Mouse (Mus musculus) hindbrain, embryonic 16.5 days (tissue): ENCODE results near the gene Mthfr. TPM values are rescaled to one million over a fixed set of nuclear protein-coding genes. Genes with fewer than 3 reads are reported as not detected.

Experiments used
- ATAC-seq: fragments of 200-750 bp; cut with Nextera tagmentation; 2 replicates; pipeline ENCODE4 v1.8.0; 2017; ENCODE audit warnings: moderate TSS enrichment, moderate library complexity
- H3K27ac ChIP-seq: fragments of 300-500 bp; sonication (generic); 2 replicates; pipeline ENCODE4 v1.5.1; 2014; ENCODE audit warnings: low read depth, mild to moderate bottlenecking, control low read depth, low read length, moderate library complexity
- H3K27me3 ChIP-seq: fragments of 300-500 bp; sonication (generic); replicated peaks from 2 replicates; pipeline ENCODE4 v1.6.1; 2014; ENCODE audit warnings: low read length; ENCODE audit not compliant: control insufficient read depth, insufficient read depth
- H3K36me3 ChIP-seq: fragments of 300-500 bp; sonication (generic); 2 replicates; pipeline ENCODE4 v1.6.1; 2014; ENCODE audit warnings: mild to moderate bottlenecking, low read length, moderate library complexity, mixed read lengths; ENCODE audit not compliant: control insufficient read depth, insufficient read depth
- H3K4me1 ChIP-seq: fragments of 300-500 bp; sonication (generic); 2 replicates; pipeline ENCODE4 v1.6.1; 2014; ENCODE audit warnings: low read depth, low read length; ENCODE audit not compliant: control insufficient read depth, insufficient read depth
- H3K4me2 ChIP-seq: fragments of 300-500 bp; sonication (generic); 2 replicates; pipeline ENCODE4 v1.6.1; 2014; ENCODE audit warnings: mild to moderate bottlenecking, low read length, control low read depth, moderate library complexity
- H3K4me3 ChIP-seq: fragments of 300-500 bp; sonication (generic); 2 replicates; pipeline ENCODE4 v1.5.1; 2014; ENCODE audit warnings: mild to moderate bottlenecking, low read length, control low read depth, moderate library complexity
- H3K9ac ChIP-seq: fragments of 300-500 bp; sonication (generic); 2 replicates; pipeline ENCODE4 v1.6.1; 2014; ENCODE audit warnings: low read depth, mild to moderate bottlenecking, control low read depth, low read length, moderate library complexity
- H3K9me3 ChIP-seq: fragments of 300-500 bp; sonication (generic); 2 replicates; pipeline ENCODE4 v1.6.1; 2014; ENCODE audit warnings: mild to moderate bottlenecking, low read length, moderate library complexity; ENCODE audit not compliant: control insufficient read depth
- WGBS: fragments of 180-500 bp; shearing (Covaris S2); extraction: QIAGEN DNeasy Blood & Tissue Kit; methylation state at CpG from one replicate; pipeline ENCODE4 v1.1.7; 2014; 5-methylcytosine and 5-hydroxymethylcytosine counted together
- polyA plus RNA-seq: library from polyadenylated mRNA; unstranded; fragments of >200 nt; fragmentation: Nextera tagmentation; extraction: Ambion mirVana; gene quantifications from 2 replicates; pipeline ENCODE4 v1.2.1, GENCODE M21; 2015

Mthfr gene
- polyA plus RNA-seq, result 16.5 and 18.5 TPM in 2 replicates

DNA sequence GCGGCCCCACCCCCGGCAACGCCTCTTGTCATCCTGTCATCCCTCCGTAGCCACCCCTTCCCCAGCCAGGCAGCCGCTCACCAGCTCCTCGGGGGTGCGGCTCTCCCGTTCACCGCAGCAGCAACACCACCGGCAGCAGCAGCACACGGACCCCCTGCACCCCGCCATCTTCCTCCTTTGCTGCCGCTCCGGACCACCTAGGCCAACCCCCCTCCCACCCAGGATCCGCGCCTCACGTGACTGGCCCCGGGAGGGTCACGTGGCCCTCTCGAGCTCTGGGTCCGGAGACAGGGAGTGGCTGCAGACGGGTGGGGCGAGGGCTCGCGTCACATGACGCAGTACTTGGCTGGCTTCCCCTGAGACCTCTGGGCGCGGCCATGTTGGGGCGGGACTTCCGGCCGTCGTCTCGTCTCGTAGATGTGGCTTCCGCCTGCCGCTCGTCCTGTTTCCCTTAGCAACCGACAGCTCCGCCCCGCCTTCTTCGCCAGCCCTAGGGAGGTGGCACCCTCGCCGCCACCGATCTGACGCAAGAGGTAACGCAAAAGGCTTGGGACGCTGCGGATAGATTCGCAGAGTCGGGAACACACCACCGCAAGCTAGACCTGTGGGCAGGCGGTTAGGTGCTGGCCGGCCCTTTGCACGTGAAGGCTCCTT lies at the start of gene Mthfr, which contains the start of gene Clcn6:
TSS of gene Mthfr (plus strand) at position 478 of the 654 bp plus-strand sequence.
TSS of gene Clcn6 (minus strand) at position 222 of the 654 bp plus-strand sequence.
- Histone ChIP-seq H3K4me2 (peak within 1 kb of the TSS; percentile 94), H3K9me3 (no peaks in the 10 kb centered on the region), H3K9ac (peak within 1 kb of the TSS; percentile 79), H3K4me1 (peaks cover 42% of the 10 kb centered on the region), H3K27me3 (no peaks in the 10 kb centered on the region), H3K4me3 (peak within 1 kb of the TSS; percentile 66), H3K36me3 (peaks cover 4% of the 10 kb centered on the region), H3K27ac (peak within 1 kb of the TSS; percentile 89)
- peak; percentile 94 for ATAC-seq
- WGBS, result under 1% methylated on average over 50 of the region's 54 CpGs

GRCm38 (mm10) chr4:147993571-147994095 lies 45.2 kb upstream of the Mthfr start:
- ATAC-seq, result no peak
- no peaks in the 10 kb centered on the region for H3K4me1 ChIP-seq
- 64% methylated on average over 7 of the region's 7 CpGs for WGBS
- H3K27ac ChIP-seq, result no peak overlapping the region
- H3K4me2 ChIP-seq, result no peak overlapping the region
- H3K9me3 ChIP-seq, result no peaks in the 10 kb centered on the region
- no peaks in the 10 kb centered on the region for H3K27me3 ChIP-seq
- H3K4me3 ChIP-seq, result no peak overlapping the region
- no peaks in the 10 kb centered on the region for H3K36me3 ChIP-seq
- H3K9ac ChIP-seq, result no peak overlapping the region

DNA sequence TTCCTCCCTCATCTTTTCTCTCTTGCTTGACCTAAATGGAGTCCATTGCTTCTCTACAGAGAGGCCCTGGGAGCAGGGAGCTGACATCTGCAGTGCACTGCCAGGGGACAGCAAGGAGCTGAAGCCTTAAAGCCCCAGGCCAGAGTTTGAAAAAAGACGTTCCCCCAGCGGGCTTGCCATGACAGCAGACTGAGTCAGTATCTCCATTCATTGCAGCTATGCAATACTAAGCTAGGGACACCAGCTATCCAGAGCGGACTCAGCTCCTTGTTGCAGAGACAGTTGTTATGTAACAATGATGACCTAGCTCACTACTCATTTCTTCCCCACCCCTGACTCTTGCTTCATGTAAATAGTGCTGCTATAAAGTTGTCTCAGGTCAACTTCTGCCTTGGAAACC lies 43.6 kb upstream of the Mthfr start:
- WGBS, result 93% methylated on average over 3 of the region's 3 CpGs
- Histone ChIP-seq H3K36me3 (no peaks in the 10 kb centered on the region), H3K27ac (no peak overlapping the region), H3K9me3 (no peaks in the 10 kb centered on the region), H3K4me1 (peaks cover 6% of the 10 kb centered on the region), H3K9ac (no peak overlapping the region), H3K27me3 (no peaks in the 10 kb centered on the region), H3K4me2 (no peak overlapping the region), H3K4me3 (no peak overlapping the region)
- ATAC-seq, result no peak

- peak; percentile 24; the same call in 1 of the 2 replicates for ATAC-seq
- WGBS, result 34% methylated on average over 12 of the region's 12 CpGs
- H3K4me2 ChIP-seq, result no peak within 1 kb of the TSS
Observed at GRCm38 (mm10) chr4:148000202-148000772, 38.6 kb upstream of the Mthfr start, which contains the start of gene Nppa. Nppa (plus strand) TSS chr4:148000722.

DNA sequence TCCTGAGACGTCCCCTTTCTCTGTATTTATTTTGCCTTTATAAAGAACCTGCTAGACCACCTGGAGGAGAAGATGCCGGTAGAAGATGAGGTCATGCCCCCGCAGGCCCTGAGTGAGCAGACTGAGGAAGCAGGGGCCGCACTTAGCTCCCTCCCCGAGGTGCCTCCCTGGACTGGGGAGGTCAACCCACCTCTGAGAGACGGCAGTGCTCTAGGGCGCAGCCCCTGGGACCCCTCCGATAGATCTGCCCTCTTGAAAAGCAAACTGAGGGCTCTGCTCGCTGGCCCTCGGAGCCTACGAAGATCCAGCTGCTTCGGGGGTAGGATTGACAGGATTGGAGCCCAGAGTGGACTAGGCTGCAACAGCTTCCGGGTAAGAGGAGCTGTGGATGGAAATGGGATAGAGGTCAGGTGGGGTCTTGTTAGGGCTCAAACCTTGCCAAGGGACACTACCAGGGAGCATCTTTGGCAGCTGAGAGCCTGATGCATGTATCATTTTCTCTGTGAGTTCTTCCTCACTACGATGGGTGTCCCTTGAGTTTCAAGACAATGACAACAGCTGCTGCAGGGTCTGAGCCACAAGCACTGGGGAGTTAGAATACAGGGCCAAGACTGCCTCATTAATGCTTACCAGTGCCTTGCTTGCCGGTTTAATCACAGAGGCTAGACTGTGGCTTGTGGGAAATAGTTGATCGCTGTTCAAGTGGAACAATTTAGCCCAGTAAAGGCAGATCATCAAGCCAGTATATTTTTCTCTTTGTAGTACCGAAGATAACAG lies 37.7 kb upstream of the Mthfr start:
- Histone ChIP-seq H3K9me3 (no peaks in the 10 kb centered on the region), H3K4me3 (no peak overlapping the region), H3K9ac (no peak overlapping the region), H3K4me2 (no peak overlapping the region), H3K36me3 (peaks cover 21% of the 10 kb centered on the region), H3K4me1 (peaks cover 20% of the 10 kb centered on the region), H3K27me3 (no peaks in the 10 kb centered on the region), H3K27ac (peak overlapping the region; percentile 26; the same call in 1 of the 2 replicates)
- peak; percentile 27; the same call in 1 of the 2 replicates for ATAC-seq
- 60% methylated on average over 17 of the region's 17 CpGs for WGBS

More at GRCm38 (mm10) chr4:148000202-148000772, 38.6 kb upstream of the Mthfr start, which contains the start of gene Nppa:
- peaks cover 20% of the 10 kb centered on the region for H3K4me1 ChIP-seq
- no peaks in the 10 kb centered on the region for H3K27me3 ChIP-seq
- H3K4me3 ChIP-seq, result no peak within 1 kb of the TSS
- peak within 1 kb of the TSS; percentile 26; the same call in 1 of the 2 replicates for H3K27ac ChIP-seq
- no peaks in the 10 kb centered on the region for H3K9me3 ChIP-seq
- H3K36me3 ChIP-seq, result peaks cover 13% of the 10 kb centered on the region
- H3K9ac ChIP-seq, result no peak within 1 kb of the TSS

GRCm38 (mm10) chr4:148001866-148002265 lies 37.0 kb upstream of the Mthfr start:
- Histone ChIP-seq H3K9me3 (no peaks in the 10 kb centered on the region), H3K27me3 (no peaks in the 10 kb centered on the region), H3K36me3 (peaks cover 27% of the 10 kb centered on the region), H3K4me2 (no peak overlapping the region), H3K9ac (no peak overlapping the region; the same call in 1 of the 2 replicates), H3K4me3 (no peak overlapping the region), H3K4me1 (peaks cover 20% of the 10 kb centered on the region), H3K27ac (no peak overlapping the region)
- peak; percentile 22; the same call in 1 of the 2 replicates for ATAC-seq
- WGBS, result 33% methylated on average over 8 of the region's 8 CpGs

DNA sequence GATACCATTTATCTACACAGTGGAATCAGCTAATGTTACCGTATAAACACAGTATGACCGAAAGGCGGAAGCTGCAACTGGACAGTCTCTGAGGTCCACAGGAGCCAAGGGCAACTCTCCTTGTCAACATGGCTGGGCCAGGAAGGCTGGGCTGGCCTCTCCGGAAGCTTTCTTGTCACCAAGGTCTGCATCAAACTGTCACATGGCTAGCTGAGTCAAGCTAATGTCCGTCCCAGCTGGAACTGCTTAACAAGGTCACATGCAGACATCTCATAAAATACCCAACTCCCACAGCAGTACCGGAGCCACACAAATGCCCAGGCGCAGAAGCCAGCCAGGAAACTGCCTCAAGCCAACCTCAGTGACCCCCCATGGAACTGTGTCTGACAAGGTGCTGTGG lies 34.5 kb upstream of the Mthfr start:
- Histone ChIP-seq H3K4me3 (no peak overlapping the region), H3K9ac (no peak overlapping the region), H3K36me3 (peaks cover 51% of the 10 kb centered on the region), H3K4me2 (no peak overlapping the region), H3K27me3 (no peaks in the 10 kb centered on the region), H3K27ac (no peak overlapping the region), H3K4me1 (peaks cover 20% of the 10 kb centered on the region), H3K9me3 (no peaks in the 10 kb centered on the region)
- no peak for ATAC-seq
- 91% methylated on average over 7 of the region's 7 CpGs for whole genome bisulfite sequencing

GRCm38 (mm10) chr4:148008412-148008811 lies 30.5 kb upstream of the Mthfr start:
- peaks cover 90% of the 10 kb centered on the region for H3K36me3 ChIP-seq
- ATAC-seq, result 0 out of 2 replicates have a peak, but pooled peaks have one; percentile 28
- WGBS, result 80% methylated on average over 4 of the region's 4 CpGs
- H3K4me2 ChIP-seq, result no peak overlapping the region
- H3K4me3 ChIP-seq, result no peak overlapping the region
- H3K9ac ChIP-seq, result no peak overlapping the region
- no peak overlapping the region for H3K27ac ChIP-seq
- H3K9me3 ChIP-seq, result no peaks in the 10 kb centered on the region
- H3K27me3 ChIP-seq, result no peaks in the 10 kb centered on the region
- no peaks in the 10 kb centered on the region for H3K4me1 ChIP-seq
